Mouse (Mus musculus): ENCODE measurements around the gene Snx21. TPM values are rescaled to one million over a fixed set of nuclear protein-coding genes. Genes with fewer than 3 reads are reported as not detected.

Snx21 gene
- total RNA-seq, 2 experiments from 2014 or later, result 54.4 to 57.2 TPM

DNA sequence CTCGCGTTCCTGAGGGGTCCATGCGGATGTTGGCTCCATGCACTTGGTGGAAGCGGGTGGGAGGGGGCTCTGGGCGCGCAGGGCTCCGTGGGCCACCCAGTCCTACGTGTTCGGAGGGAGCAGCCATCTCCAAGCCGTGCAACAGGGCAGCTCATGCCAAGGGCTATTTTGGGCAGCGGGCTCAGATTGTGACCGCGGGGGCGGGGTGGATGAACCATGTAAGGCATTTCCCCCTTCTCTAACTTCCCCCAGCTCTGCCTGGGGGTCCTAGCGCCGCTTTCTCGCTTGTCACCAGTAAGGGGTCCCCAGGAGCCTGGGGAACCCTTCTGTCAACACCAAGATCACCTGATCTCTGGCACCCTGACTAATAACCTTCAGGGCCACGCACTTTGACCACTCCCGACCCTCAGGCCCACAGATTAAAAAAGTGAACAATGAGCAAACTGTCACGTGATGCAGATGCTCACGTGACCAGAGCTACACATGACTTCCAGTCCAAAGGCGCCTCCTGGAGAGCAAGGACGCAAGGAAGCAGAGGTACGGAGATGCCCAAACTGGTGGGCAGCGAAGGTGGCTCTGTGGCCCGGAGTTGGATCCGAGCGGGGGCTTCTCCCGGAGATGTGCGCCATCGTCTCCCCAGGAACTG, 47.8 kb downstream of the Snx21 start, which contains the start of gene Neurl2:
TSS of gene Neurl2 (minus strand) at position 143 of the 646 bp plus-strand sequence.
- peak within 1 kb of the TSS; percentile 90 for H3K4me3 ChIP-seq
- no peak for TF ChIP-seq CTCF (IDR thresholded peaks at IDR 0.05)
- intact Hi-C loops (cut with DNase I), result loop anchor here (1.0 to 2.0 kb wide), 2 partner anchors 46 to 77 kb away; partner anchors contain the start of genes Pcif1 and Zfp335
- H3K27ac ChIP-seq, result peak within 1 kb of the TSS; percentile 94
- DNase-seq (ENCODE audit: extremely low spot score in 1 of 2, low spot score in 2 of 2), result peak; percentile 85 to 87

DNA sequence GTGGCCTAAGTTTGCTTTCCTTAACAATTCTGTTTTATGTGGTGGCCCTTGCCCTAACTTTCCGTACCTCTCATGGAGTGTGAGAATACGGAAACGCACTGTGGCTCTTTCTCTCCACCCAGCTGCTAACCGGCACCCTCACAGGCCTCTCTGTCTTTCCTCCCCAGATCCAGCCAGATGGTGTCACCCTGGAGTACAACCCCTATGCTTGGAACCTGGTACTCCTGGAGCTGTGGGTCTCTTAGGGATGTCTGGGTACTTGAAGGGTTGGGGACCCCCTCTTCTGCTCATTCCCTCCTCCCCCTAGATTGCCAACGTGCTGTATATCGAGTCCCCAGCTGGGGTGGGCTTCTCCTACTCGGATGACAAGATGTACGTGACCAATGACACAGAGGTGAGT, 48.9 kb downstream of the Snx21 start:
- no peak for DNase-seq (ENCODE audit: extremely low spot score in 1 of 2, low spot score in 2 of 2)
- peak overlapping the region; percentile 90 for H3K4me3 ChIP-seq
- intact Hi-C loops (cut with DNase I), result no loop called here
- peak; percentile 19 for TF ChIP-seq CTCF (IDR thresholded peaks at IDR 0.05)
- H3K27ac ChIP-seq, result peak overlapping the region; percentile 94

DNA sequence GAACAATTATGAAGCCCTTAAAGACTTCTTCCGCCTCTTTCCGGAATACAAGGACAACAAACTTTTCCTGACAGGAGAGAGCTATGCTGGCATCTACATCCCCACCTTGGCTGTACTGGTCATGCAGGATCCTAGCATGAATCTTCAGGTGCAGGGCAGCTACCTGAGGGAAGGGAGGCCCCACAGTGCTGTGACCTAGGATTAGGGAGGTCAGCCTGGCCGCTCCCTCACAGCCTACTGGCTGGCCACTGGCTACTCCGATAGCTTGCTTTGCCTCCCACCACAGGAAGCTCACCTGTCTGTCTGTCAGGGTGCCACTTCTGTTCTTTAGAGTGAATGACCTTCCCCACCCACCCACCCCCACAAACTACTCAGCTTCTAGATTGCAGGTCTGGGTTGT, 49.5 kb downstream of the Snx21 start:
- intact Hi-C loops (cut with DNase I), result no loop called here
- peak overlapping the region; percentile 90; the same call in 1 of the 2 replicates for H3K4me3 ChIP-seq
- DNase-seq (ENCODE audit: extremely low spot score in 1 of 2, low spot score in 2 of 2), result no peak
- no peak for TF ChIP-seq CTCF (IDR thresholded peaks at IDR 0.05)
- H3K27ac ChIP-seq, result no peak overlapping the region

Other genes with a start within 250 kb of the Snx21 start
- gene Wfdc2, start 223.4 kb upstream of the Snx21 start, total RNA-seq (2021), result 1 to 10 TPM in 1 of 2 experiments, under 1 TPM in 1; 0.70 to 1.3 TPM
- not detected for gene Spint3, start 212.4 kb upstream of the Snx21 start, total RNA-seq (2021)
- gene Wfdc6a, start 200.4 kb upstream of the Snx21 start, total RNA-seq (2021), result not detected
- not detected for gene Eppin, start 192.2 kb upstream of the Snx21 start, total RNA-seq (2021)
- gene Wfdc6b, start 172.3 kb upstream of the Snx21 start, total RNA-seq (2021), result not detected
- not detected for gene Wfdc8, start 172.2 kb upstream of the Snx21 start, total RNA-seq (2021)
- gene Wfdc16, start 147.0 kb upstream of the Snx21 start, total RNA-seq (2021), result not detected
- gene Wfdc10, start 129.8 kb upstream of the Snx21 start, total RNA-seq (2021), result not detected
- not detected for gene Wfdc9, start 129.2 kb upstream of the Snx21 start, total RNA-seq (2021)
- not detected for gene Wfdc11, start 111.7 kb upstream of the Snx21 start, total RNA-seq (2021)
- not detected for gene Wfdc13, start 100.7 kb upstream of the Snx21 start, total RNA-seq (2021)
- gene Spint4, start 87.3 kb upstream of the Snx21 start, total RNA-seq (2021), result not detected
- gene Spint5, start 70.5 kb upstream of the Snx21 start, total RNA-seq (2021), result not detected
- 1 to 10 TPM; 1.4 to 1.6 TPM for gene Wfdc3, start 39.9 kb upstream of the Snx21 start, total RNA-seq (2021)
- gene Dnttip1, start 39.8 kb upstream of the Snx21 start, total RNA-seq (2021), result 10 to 100 TPM; 37.6 to 37.9 TPM
- gene Ube2c, start 15.9 kb upstream of the Snx21 start, total RNA-seq (2021), result under 1 TPM in 1 of 2 experiments, not detected in 1; 0.36 TPM
- gene Tnnc2, start 5.9 kb upstream of the Snx21 start, total RNA-seq (2021), result 1 to 10 TPM in 1 of 2 experiments, not detected in 1; 1.1 TPM
- 10 to 100 TPM; 26.6 to 28.3 TPM for gene Acot8, start 19.1 kb downstream of the Snx21 start, total RNA-seq (2021)
- 1 to 10 TPM; 8.6 to 9.0 TPM for gene Zswim3, start 19.3 kb downstream of the Snx21 start, total RNA-seq (2021)
- gene Zswim1, start 36.9 kb downstream of the Snx21 start, total RNA-seq (2021), result 10 to 100 TPM; 21.7 to 22.7 TPM
- under 1 TPM; 0.45 to 0.58 TPM for gene Spata25, start 42.7 kb downstream of the Snx21 start, total RNA-seq (2021)
- gene Ctsa, start 47.0 kb downstream of the Snx21 start, total RNA-seq (2021), result 10 to 100 TPM; 89.5 to 96.2 TPM
- 1 to 10 TPM; 3.9 to 5.3 TPM for gene Neurl2, start 47.6 kb downstream of the Snx21 start, total RNA-seq (2021)
- 10 to 100 TPM; 78.1 to 82.4 TPM for gene Pltp, start 71.9 kb downstream of the Snx21 start, total RNA-seq (2021)
- 10 to 100 TPM; 44.8 to 48.8 TPM for gene Pcif1, start 93.5 kb downstream of the Snx21 start, total RNA-seq (2021)
- 10 to 100 TPM; 27.2 to 28.0 TPM for gene Zfp335, start 125.9 kb downstream of the Snx21 start, total RNA-seq (2021)
- gene Mmp9, start 155.0 kb downstream of the Snx21 start, total RNA-seq (2021), result 1 to 10 TPM; 1.4 TPM
- gene Slc12a5, start 175.0 kb downstream of the Snx21 start, total RNA-seq (2021), result 100 to 1,000 TPM; 575 to 581 TPM
- gene Ncoa5, start 249.0 kb downstream of the Snx21 start, total RNA-seq (2021), result 10 to 100 TPM; 55.5 to 57.5 TPM

All from left cerebral cortex, adult 2 months (tissue).